Mouse (Mus musculus) kidney, adult 2 months (tissue): Measurements from ENCODE around the gene Triap1. TPM values are rescaled to one million over a fixed set of nuclear protein-coding genes. Genes with fewer than 3 reads are reported as not detected.

ENCODE experiments used
- DNase-seq: peaks from one replicate; pipeline ENCODE4 v3.0.0; 2021
- H3K27ac ChIP-seq: fragments of 200-500 bp; 2 replicates; pipeline ENCODE4 v1.5.1; 2012; ENCODE audit warnings: low read depth, low read length, control low read depth, inconsistent platforms; ENCODE audit not compliant: insufficient read depth
- H3K27me3 ChIP-seq: fragments of 200-500 bp; replicated peaks from 2 replicates; pipeline ENCODE4 v1.6.1; 2012; ENCODE audit warnings: mild to moderate bottlenecking, moderate library complexity, low read length, inconsistent platforms; ENCODE audit not compliant: control insufficient read depth, insufficient read depth
- H3K36me3 ChIP-seq: fragments of 200-500 bp; 2 replicates; pipeline ENCODE4 v1.6.1; 2012; ENCODE audit warnings: mild to moderate bottlenecking, moderate library complexity, low read length, inconsistent platforms; ENCODE audit not compliant: control insufficient read depth, insufficient read depth
- H3K4me1 ChIP-seq: fragments of 200-500 bp; 2 replicates; pipeline ENCODE4 v1.6.1; 2011; ENCODE audit warnings: low read length; ENCODE audit not compliant: control insufficient read depth, insufficient read depth
- H3K4me3 ChIP-seq: fragments of 200-500 bp; 2 replicates; pipeline ENCODE4 v1.5.1; 2011; ENCODE audit warnings: mild to moderate bottlenecking, low read depth, low read length, control low read depth; ENCODE audit not compliant: insufficient read depth
- CTCF ChIP-seq: fragments of 200-500 bp; conservative IDR thresholded peaks from 2 replicates; pipeline ENCODE4 v1.5.1; 2011; ENCODE audit warnings: low read depth, mild to moderate bottlenecking, control low read depth, low read length, moderate library complexity, mixed read lengths; ENCODE audit not compliant: insufficient read depth, insufficient read length
- POLR2A ChIP-seq: fragments of 200-500 bp; IDR thresholded peaks from one replicate; pipeline ENCODE4 v1.6.1; 2011; ENCODE audit warnings: low read depth, low read length, control low read depth
- WGBS: fragments of 180-500 bp; shearing (Covaris S2); methylation state at CpG from one replicate; pipeline ENCODE4 v1.1.7; 2018; 5-methylcytosine and 5-hydroxymethylcytosine counted together
- polyA plus RNA-seq: library from polyadenylated mRNA; depleted of rRNA; stranded (reverse); fragments of >200 nt; gene quantifications from 2 replicates; pipeline ENCODE4 v1.2.3, GENCODE M21; 2012

Gene Triap1
- polyA plus RNA-seq, 1 experiment, result 20.1 TPM

DNA sequence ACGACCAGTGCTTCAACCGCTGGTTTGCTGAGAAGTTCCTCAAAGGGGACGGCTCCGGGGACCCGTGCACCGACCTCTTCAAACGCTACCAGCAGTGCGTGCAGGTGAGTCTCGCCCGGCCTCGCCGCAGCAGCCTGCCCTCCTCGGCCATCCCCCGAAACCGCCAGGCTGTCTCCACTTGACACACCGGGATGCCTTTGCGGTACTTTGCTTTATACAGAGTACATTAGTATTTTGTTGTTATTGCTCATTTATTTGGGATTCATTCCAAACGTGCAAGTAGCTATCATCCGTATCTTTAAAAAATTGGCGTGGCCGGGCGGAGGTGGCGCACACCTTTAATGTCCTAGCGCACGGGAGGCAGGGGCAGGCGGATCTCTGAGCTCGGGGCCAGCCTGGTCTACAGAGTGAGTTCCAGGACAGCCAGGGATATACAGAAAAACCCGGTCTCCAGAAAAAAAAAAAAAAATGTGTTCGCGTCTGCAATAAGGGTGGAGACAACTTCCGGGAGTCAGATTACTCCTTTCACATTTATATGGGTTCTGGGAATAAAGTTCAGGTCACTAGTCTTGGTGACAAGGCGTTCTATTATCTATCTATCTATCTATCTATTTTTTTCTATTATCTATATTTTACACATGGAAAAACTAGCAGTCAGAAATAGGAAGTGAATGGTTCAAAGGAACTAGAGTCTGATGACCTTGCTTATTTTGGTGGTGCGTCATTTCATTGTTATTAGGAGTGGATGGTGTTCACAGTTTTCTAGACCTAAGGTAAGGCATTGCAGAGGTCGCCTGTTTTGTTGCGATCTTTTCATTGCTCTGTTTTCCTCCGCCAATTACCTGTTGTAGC, 515 bp downstream of the Triap1 start:
- Histone ChIP-seq H3K4me1 (no peaks in the 10 kb centered on the region; the same call in 1 of the 2 replicates), H3K4me3 (peak overlapping the region; percentile 80), H3K36me3 (peaks cover 4% of the 10 kb centered on the region; the same call in 1 of the 2 replicates), H3K27ac (0 out of 2 replicates have a peak overlapping the region, but pooled peaks have one; percentile 1), H3K27me3 (no peaks in the 10 kb centered on the region)
- WGBS, result 7% methylated on average over 36 of the region's 36 CpGs
- DNase-seq, result no peak
- no peak for TF ChIP-seq POLR2A
- TF ChIP-seq CTCF, result no peak

DNA sequence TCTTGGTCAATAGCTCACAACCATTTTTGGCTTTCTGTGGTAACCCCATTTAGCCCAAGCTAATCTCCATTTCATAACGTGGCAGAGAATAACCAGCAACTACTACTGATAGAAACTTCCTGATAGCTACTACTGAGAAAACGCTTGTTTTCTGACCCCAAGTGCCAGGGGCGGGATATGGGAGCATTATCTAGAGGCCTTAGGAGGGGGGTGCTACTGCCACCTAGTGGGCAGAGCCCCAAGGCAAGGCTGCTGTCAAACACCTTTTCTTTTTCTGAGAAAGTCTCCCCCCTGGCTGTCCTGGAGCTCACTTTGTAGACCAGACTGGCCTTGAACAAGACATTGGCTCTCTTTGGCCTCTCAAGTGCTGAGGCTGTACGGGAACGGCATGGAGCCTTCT, 6.5 kb downstream of the Triap1 start:
- Histone ChIP-seq H3K27me3 (no peaks in the 10 kb centered on the region), H3K4me3 (peak overlapping the region; percentile 35), H3K27ac (no peak overlapping the region), H3K4me1 (peaks cover 6% of the 10 kb centered on the region; the same call in 1 of the 2 replicates), H3K36me3 (peaks cover 4% of the 10 kb centered on the region; the same call in 1 of the 2 replicates)
- TF ChIP-seq POLR2A, result no peak
- peak; percentile 76 for TF ChIP-seq CTCF
- peak; percentile 88 for DNase-seq
- 1% methylated on average over 5 of the region's 5 CpGs for WGBS

DNA sequence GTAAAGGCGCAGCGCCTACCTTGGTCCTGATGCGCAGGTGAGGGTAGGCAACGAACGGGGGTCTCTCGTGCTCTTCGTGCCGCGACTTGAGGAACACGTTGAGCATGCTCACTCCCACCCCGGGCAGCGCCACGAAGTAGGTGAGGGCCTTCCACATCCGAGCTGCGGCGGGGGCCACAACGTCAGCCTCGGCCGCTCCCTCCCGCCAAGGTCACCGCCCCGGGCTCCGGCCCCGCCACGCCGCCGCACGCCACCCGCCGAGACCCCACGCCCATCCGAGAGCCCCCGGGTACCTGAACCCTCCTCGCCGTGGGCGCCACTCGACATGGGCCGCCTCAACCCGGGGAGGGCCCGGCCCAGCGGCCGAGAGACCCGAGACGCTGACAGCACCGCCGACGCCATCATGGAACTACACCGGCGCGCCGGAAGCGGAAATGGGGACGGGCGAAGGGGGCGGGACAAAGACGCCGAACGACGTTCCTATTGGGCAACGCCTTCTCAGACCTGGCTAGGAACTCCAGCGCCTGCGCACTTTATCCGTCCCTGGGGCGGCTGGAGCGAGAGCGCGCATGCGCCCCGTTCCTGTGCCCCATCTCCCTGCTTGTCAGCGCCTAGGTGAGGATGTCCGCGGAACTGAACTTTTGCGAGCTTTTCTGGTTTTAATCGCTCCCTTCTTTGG, 7.7 kb downstream of the Triap1 start, which contains the start of gene Cox6a1:
TSS of gene Cox6a1 (minus strand) at position 436 of the 679 bp plus-strand sequence.
- peak within 1 kb of the TSS; percentile 99 for H3K4me3 ChIP-seq
- H3K27me3 ChIP-seq, result no peaks in the 10 kb centered on the region
- H3K4me1 ChIP-seq, result peaks cover 6% of the 10 kb centered on the region; the same call in 1 of the 2 replicates
- peak within 1 kb of the TSS; percentile 88 for H3K27ac ChIP-seq
- peaks cover 1% of the 10 kb centered on the region; the same call in 1 of the 2 replicates for H3K36me3 ChIP-seq
- TF ChIP-seq POLR2A (peak; percentile 34), CTCF (no peak; the same call in 1 of the 2 replicates)
- peak; percentile 99 for DNase-seq
- under 1% methylated on average over 74 of the region's 74 CpGs for WGBS

DNA sequence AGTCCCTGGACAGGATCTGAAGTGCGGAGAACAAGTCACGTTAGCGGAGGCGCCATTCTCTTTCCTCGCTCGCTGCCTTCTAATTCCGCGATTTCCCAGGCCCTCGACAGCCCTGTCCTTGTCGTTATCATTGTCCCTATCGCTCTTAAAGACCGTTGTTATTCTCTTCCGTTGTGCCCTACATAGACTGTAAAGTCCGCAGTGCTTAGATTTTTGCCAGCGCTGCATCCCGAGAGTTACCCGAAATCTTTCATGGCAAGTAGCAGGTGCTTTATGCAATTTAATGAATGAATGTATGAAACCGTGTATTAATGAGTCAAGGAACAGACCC, 8.2 kb downstream of the Triap1 start:
- Histone ChIP-seq H3K27ac (peak overlapping the region; percentile 49; the same call in 1 of the 2 replicates), H3K4me1 (peaks cover 6% of the 10 kb centered on the region; the same call in 1 of the 2 replicates), H3K27me3 (no peaks in the 10 kb centered on the region), H3K36me3 (peaks cover 1% of the 10 kb centered on the region; the same call in 1 of the 2 replicates), H3K4me3 (peak overlapping the region; percentile 71)
- WGBS, result under 1% methylated on average over 18 of the region's 18 CpGs
- TF ChIP-seq POLR2A (no peak), CTCF (no peak)
- no peak for DNase-seq

DNA sequence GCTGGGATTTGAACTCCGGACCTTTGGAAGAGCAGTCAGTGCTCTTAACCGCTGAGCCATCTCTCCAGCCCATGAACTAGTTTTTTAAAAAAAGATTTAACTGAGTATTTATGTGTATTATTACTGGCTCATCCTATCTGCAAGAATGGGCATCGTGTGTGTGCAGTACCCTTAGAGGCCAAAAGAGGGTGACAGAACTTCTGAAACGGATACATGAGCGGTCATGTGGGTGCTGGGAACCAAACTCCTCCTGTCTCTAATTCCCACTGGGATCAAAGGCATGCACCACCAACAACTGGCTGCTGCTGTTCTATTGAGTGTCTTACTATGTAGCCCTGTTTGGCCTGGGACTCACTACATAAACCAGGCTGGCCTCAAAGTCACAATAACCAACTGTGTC, 10.3 kb downstream of the Triap1 start:
- Histone ChIP-seq H3K27me3 (no peaks in the 10 kb centered on the region), H3K27ac (no peak overlapping the region), H3K4me3 (no peak overlapping the region), H3K4me1 (peaks cover 6% of the 10 kb centered on the region; the same call in 1 of the 2 replicates), H3K36me3 (no peaks in the 10 kb centered on the region)
- TF ChIP-seq CTCF (no peak), POLR2A (no peak)
- 80% methylated on average over 5 of the region's 5 CpGs for WGBS
- no peak for DNase-seq

DNA sequence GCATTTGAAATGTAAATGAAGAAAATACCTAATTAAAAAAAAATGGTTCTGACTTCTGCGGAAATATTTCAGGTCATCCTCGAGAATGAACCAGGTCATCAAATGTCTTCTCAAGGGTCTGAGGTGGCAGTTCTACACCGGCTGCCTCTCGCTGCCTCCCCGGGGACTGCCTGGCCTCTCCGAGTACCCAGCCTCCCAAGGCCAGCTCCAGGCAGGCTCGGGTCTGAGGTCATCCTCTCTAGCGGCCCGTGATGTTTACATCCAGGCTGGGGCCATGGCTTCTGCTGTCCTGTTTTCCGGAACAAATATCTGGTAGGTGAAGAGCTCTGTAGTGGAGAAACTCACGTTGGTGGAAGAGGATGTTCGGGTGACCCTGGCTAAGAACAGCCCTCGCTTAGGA, 14.0 kb downstream of the Triap1 start:
- DNase-seq, result no peak
- 46% methylated on average over 13 of the region's 13 CpGs for WGBS
- TF ChIP-seq CTCF, result no peak
- no peak for TF ChIP-seq POLR2A
- Histone ChIP-seq H3K27ac (no peak overlapping the region), H3K4me3 (no peak overlapping the region), H3K4me1 (no peaks in the 10 kb centered on the region), H3K36me3 (no peaks in the 10 kb centered on the region), H3K27me3 (no peaks in the 10 kb centered on the region)

DNA sequence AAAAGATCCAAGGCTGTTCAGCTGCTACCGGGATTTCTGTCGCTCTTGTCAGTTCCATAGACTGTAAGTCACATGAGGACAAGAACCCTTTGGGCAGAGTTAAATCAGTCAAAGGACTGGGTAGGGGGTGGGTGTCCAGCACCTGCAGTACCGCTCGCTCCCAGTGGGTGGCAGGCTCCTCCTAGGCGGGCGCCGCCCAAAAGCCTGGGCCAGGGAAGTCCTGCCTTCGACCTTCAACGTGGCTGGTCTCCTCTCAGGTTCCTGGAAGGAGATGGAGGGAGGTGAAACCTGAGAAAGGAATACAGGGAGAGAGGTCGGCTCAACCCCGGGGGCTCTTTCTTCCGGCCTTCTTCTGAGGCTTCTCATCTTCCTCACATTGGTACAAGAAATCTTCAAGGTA, 17.8 kb downstream of the Triap1 start:
- DNase-seq, result peak; percentile 81
- Histone ChIP-seq H3K27me3 (no peaks in the 10 kb centered on the region), H3K27ac (no peak overlapping the region), H3K4me1 (no peaks in the 10 kb centered on the region), H3K4me3 (no peak overlapping the region), H3K36me3 (no peaks in the 10 kb centered on the region)
- 2% methylated on average over 12 of the region's 12 CpGs for WGBS
- TF ChIP-seq POLR2A, result no peak
- peak; percentile 86 for TF ChIP-seq CTCF
